Mouse (Mus musculus) brain, embryonic 14.5 days (tissue): Measurements from ENCODE around the gene Cnot2.

Experiments used
- CTCF ChIP-seq: fragments of 200-500 bp; IDR thresholded peaks from 2 replicates; pipeline ENCODE4 v1.5.1; 2012; ENCODE audit warnings: inconsistent platforms, mild to moderate bottlenecking, moderate library complexity, borderline replicate concordance; ENCODE audit not compliant: insufficient read depth, insufficient read length; ENCODE audit errors: extremely low read depth
- POLR2A ChIP-seq: fragments of 200-500 bp; IDR thresholded peaks from 2 replicates; pipeline ENCODE4 v1.6.1; 2012; ENCODE audit warnings: mild to moderate bottlenecking, inconsistent platforms, borderline replicate concordance; ENCODE audit not compliant: poor library complexity, insufficient read depth, insufficient read length, severe bottlenecking; ENCODE audit errors: extremely low read depth

- no peak for TF ChIP-seq CTCF
- no peak for TF ChIP-seq POLR2A
These were observed 4.1 kb downstream of the Cnot2 start for GRCm38 (mm10) chr10:116577181-116577580.
